Mouse (Mus musculus): Measurements from ENCODE around the gene Itgb3bp. TPM values are rescaled to one million over a fixed set of nuclear protein-coding genes. Genes with fewer than 3 reads are reported as not detected.

The Itgb3bp gene
- 10.8 TPM for polyA plus RNA-seq (2014; fragmentation: Illumina TruSeq; extraction: RNeasy Lipid Tissue Mini Kit (QIAGEN cat#74804); ENCODE audit: low read depth, low replicate concordance)

DNA sequence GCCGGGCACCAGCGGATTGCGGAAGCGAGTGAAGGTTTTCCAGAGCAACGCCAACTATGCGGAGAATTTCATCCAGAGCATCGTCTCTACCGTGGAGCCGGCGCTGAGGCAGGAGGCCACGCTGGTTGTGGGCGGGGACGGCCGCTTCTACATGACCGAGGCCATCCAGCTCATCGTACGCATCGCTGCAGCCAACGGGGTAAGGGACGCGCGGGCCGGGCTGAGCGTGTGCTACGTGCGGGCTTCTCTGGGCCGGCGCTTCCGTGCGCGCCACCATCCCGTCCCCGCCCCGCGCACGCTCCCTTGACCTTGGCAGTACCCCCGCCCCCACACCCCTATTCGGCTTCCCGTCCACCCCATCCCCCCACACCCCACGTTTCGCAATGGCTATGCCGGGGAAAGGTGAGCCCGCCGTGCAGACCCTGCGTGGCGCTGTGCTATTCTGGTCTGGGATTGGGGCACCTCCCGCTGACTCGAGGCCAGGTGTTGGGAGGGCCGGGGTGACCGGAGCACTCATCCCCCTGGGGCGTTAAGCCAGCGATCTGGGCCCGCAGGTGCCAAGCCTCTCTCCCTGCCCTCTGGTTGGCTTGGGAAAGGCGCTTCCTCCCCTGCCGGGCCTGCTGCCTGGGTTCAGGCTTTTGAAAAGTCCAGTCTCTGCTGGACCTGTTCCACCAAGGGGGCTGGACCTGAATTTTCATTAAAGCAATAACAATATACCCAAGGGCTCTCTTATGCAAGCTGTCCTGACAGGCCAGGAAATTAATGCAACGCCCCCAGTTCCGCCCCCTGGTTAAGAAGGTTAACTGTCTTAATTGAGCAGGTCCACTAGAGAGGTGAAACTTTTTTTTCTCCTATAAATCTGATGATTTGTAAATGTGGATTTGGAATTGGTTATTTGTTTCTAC is at the start of gene Itgb3bp:
Gene Itgb3bp (minus strand): TSS at position 201 of the 905 bp plus-strand sequence.

DNA sequence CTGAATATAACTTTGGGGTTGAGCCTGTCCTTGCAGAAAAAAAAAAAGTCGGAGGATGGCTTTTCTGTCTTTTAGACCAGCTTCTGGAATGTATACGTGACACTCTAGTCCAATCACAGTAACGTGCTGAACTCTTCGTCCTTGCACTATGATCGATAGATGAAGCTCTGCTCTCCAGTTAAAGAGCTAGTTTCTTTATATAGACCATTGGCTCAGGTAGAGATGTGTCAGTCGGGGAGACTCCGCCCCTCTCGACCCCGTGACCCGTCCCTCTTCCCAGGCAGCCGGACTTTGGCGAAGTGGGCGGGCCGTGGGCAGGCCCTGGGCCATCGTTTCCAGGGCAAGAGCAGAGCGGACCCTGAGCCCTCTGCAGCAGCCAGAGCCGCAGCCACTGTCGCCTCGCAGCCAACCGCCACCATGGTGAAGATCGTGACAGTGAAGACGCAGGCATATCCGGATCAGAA is 432 bp downstream of the Itgb3bp start, which contains the start of gene Pgm1:
Gene Pgm1 (plus strand): TSS at position 266 of the 464 bp plus-strand sequence.

DNA sequence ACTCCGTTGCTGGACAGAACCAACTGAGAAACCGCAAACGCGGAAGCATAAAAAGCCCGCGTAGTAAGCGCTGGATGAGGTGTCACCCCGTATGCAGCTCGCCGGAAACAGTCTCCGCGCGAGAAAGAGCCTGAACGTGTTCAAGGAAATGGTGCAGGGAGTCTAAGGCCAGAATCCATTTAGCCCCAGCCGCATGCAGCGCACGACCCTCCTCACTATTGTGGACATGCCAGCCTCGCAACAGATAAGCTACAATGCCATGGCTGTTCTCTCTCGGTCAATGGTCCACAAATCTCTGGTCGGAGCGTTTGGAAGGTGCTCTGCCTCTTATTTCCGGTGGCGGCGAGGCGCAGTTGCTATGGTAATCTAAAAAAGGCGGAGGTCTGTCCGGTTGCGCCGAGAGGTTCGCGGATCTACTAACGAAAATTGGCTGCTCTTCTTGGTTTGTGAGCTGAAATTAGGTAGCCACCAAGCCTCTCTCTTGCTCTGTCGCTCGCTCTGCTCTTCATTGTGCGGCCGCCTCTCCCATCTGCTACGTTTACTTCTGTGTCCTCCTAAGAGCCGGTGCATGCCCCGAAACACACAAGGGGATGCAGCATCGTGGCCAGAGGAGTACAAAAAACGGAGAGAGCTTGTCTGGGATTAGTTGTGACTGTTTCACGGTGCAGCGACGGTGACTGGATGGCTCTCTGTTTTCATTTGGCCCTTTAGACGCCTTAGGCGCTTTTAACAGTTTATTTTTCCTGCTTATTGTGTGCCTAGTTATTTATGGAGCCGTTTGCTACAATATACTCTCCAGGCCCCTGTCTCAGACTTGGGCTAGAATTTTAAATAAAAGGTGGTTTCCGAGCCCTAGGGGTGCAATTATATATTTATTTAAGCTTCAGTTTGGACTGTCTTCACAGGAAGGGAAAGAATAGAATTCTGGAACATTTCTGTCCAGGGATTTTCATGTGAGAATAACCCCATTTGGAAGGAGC is 100.2 kb downstream of the Itgb3bp start, which contains the start of gene Efcab7:
Gene Efcab7 (plus strand): TSS at position 105 of the 980 bp plus-strand sequence.

Other genes starting within 250 kb of the Itgb3bp start
- gene Alg6, start 214.1 kb downstream of the Itgb3bp start, polyA plus RNA-seq (2014; fragmentation: Illumina TruSeq; extraction: RNeasy Lipid Tissue Mini Kit (QIAGEN cat#74804); ENCODE audit: low read depth, low replicate concordance), result 11.5 TPM
- gene Efcab7, start 100.6 kb downstream of the Itgb3bp start, polyA plus RNA-seq (2014; fragmentation: Illumina TruSeq; extraction: RNeasy Lipid Tissue Mini Kit (QIAGEN cat#74804); ENCODE audit: low read depth, low replicate concordance), result 3.5 TPM
- 94.2 TPM for gene Pgm1, start 399 bp downstream of the Itgb3bp start, polyA plus RNA-seq (2014; fragmentation: Illumina TruSeq; extraction: RNeasy Lipid Tissue Mini Kit (QIAGEN cat#74804); ENCODE audit: low read depth, low replicate concordance)
- 2.3 TPM for gene Ror1, start 166.0 kb upstream of the Itgb3bp start, polyA plus RNA-seq (2014; fragmentation: Illumina TruSeq; extraction: RNeasy Lipid Tissue Mini Kit (QIAGEN cat#74804); ENCODE audit: low read depth, low replicate concordance)